Mouse (Mus musculus) urinary bladder, postnatal 25 days (tissue): ENCODE results near the gene Tas1r2.

Experiments used
- DNase-seq: peaks from one replicate; pipeline ENCODE4 v3.0.0; 2022; ENCODE audit warnings: low spot score

The Tas1r2 gene

GRCm38 (mm10) chr4:139710467-139711334, 57.4 kb downstream of the Tas1r2 start:
- DNase-seq, result no peak

- DNase-seq, result no peak
Measured at GRCm38 (mm10) chr4:139715241-139715932, 62.0 kb downstream of the Tas1r2 start.

- peak; percentile 10 for DNase-seq
Measured at GRCm38 (mm10) chr4:139716477-139717169, 63.3 kb downstream of the Tas1r2 start.

GRCm38 (mm10) chr4:139718978-139719377, 65.6 kb downstream of the Tas1r2 start:
- no peak for DNase-seq
